Mouse (Mus musculus) kidney, postnatal 0 days (tissue): ENCODE measurements at regions not wholly inside any gene's neighbourhood (a gene's known extent, or its start where the extent isn't known, plus 50 kb on each side); places are given as distances from the start of the nearest gene placed in this dataset.

Experiments used
- ATAC-seq: fragments of 200-750 bp; cut with Nextera tagmentation; replicated peaks from 2 replicates; pipeline ENCODE4 v1.8.0; 2017; ENCODE audit warnings: low read depth, moderate number of reproducible peaks, moderate TSS enrichment, moderate library complexity; ENCODE audit not compliant: low FRiP score
- DNase-seq: peaks from one replicate; pipeline ENCODE4 v3.0.0-alpha.2; 2016; ENCODE audit warnings: low spot score
- H3K27ac ChIP-seq: fragments of 300-500 bp; sonication (generic); 2 replicates; pipeline ENCODE4 v1.5.1; 2014; ENCODE audit warnings: mild to moderate bottlenecking
- H3K27me3 ChIP-seq: fragments of 300-500 bp; sonication (generic); 2 replicates; pipeline ENCODE4 v1.6.1; 2014; ENCODE audit warnings: low read length, mixed read lengths; ENCODE audit not compliant: insufficient read depth
- H3K36me3 ChIP-seq: fragments of 300-500 bp; sonication (generic); 2 replicates; pipeline ENCODE4 v1.6.1; 2014; ENCODE audit warnings: low read length, mixed read lengths; ENCODE audit not compliant: insufficient read depth
- H3K4me1 ChIP-seq: fragments of 300-500 bp; sonication (generic); replicated peaks from 2 replicates; pipeline ENCODE4 v1.6.1; 2014; ENCODE audit warnings: antibody characterized with exemption, low read length, mixed read lengths; ENCODE audit not compliant: insufficient read depth
- H3K4me2 ChIP-seq: fragments of 300-500 bp; sonication (generic); 2 replicates; pipeline ENCODE4 v1.6.1; 2014; ENCODE audit warnings: mild to moderate bottlenecking, low read length, moderate library complexity, mixed read lengths
- H3K4me3 ChIP-seq: fragments of 300-500 bp; sonication (generic); replicated peaks from 2 replicates; pipeline ENCODE4 v1.5.1; 2014; ENCODE audit warnings: low read depth, low read length
- H3K9ac ChIP-seq: fragments of 300-500 bp; sonication (generic); 2 replicates; pipeline ENCODE4 v1.6.1; 2014; ENCODE audit warnings: low read depth, low read length
- H3K9me3 ChIP-seq: fragments of 300-500 bp; sonication (generic); replicated peaks from 2 replicates; pipeline ENCODE4 v1.6.1; 2016; ENCODE audit warnings: low read length, inconsistent platforms, mixed read lengths
- CTCF ChIP-seq: IDR thresholded peaks from 2 replicates; pipeline ENCODE4 v1.5.1; 2016; ENCODE audit warnings: antibody characterized with exemption, low read depth, mild to moderate bottlenecking, moderate library complexity
- WGBS: fragments of 180-500 bp; shearing (Covaris S2); extraction: QIAGEN DNeasy Blood & Tissue Kit; methylation state at CpG from one replicate; pipeline ENCODE4 v1.1.7; 2014; 5-methylcytosine and 5-hydroxymethylcytosine counted together

DNA sequence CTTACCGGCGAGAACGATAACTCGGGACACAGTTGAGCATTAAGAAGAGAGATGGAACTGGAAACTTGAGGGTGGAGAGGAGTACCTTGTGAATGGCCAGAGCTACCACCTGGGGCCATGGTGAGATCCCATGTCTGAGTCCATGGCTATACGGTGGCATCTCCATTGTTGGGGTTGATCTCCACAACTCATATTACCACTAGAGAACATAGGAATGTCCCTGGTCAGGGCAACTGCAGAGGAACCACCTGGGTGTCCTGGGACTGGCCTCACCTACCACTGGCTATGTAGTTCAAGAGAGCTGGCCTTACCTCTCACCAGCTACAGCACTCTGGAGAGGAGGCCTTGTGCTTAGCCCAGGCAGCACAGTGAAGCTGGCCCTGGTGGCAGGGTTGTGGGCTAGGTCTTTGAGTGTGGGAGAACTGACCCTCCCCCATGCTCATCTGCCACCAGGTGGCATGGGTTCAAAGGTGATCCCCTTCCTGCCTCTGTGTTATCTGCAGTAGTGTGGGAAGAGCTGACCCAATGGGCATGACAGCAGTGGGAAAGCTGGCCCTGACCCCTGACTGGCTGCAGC, 242.7 kb upstream of the Paip1 start:
- no peaks in the 10 kb centered on the region for H3K27me3 ChIP-seq
- H3K4me2 ChIP-seq: no peak overlapping the region
- H3K27ac ChIP-seq: no peak overlapping the region
- H3K9me3 ChIP-seq: no peaks in the 10 kb centered on the region
- H3K4me1 ChIP-seq: no peaks in the 10 kb centered on the region
- no peaks in the 10 kb centered on the region for H3K36me3 ChIP-seq
- DNase-seq (no peak), ATAC-seq (peak; percentile 36; the same call in 1 of the 2 replicates)
- 97% methylated on average over 5 of the region's 5 CpGs for WGBS
- TF ChIP-seq CTCF: no peak
- no peak overlapping the region for H3K4me3 ChIP-seq
- H3K9ac ChIP-seq: no peak overlapping the region

GRCm38 (mm10) chr13:119231556-119231955, 196.8 kb upstream of the Paip1 start:
- H3K27ac ChIP-seq: no peak overlapping the region

GRCm38 (mm10) chr13:119232100-119233029, 196.0 kb upstream of the Paip1 start:
- no peak overlapping the region for H3K27ac ChIP-seq
- no peak overlapping the region for H3K4me3 ChIP-seq
- no peak for TF ChIP-seq CTCF
- DNase-seq: no peak
- no peak overlapping the region for H3K9ac ChIP-seq
- no peaks in the 10 kb centered on the region for H3K9me3 ChIP-seq
- no peaks in the 10 kb centered on the region for H3K4me1 ChIP-seq
- WGBS: 67% methylated on average over 8 of the region's 8 CpGs
- H3K4me2 ChIP-seq: no peak overlapping the region
- no peak for ATAC-seq
- H3K36me3 ChIP-seq: no peaks in the 10 kb centered on the region
- no peaks in the 10 kb centered on the region for H3K27me3 ChIP-seq

More at GRCm38 (mm10) chr13:119231556-119231955, 196.8 kb upstream of the Paip1 start:
- H3K9ac ChIP-seq: no peak overlapping the region
- 82% methylated on average over 11 of the region's 11 CpGs for WGBS
- no peaks in the 10 kb centered on the region for H3K9me3 ChIP-seq
- H3K4me3 ChIP-seq: no peak overlapping the region
- no peaks in the 10 kb centered on the region for H3K36me3 ChIP-seq
- no peaks in the 10 kb centered on the region for H3K27me3 ChIP-seq
- DNase-seq (no peak), ATAC-seq (no peak)
- no peak for TF ChIP-seq CTCF
- H3K4me2 ChIP-seq: no peak overlapping the region
- no peaks in the 10 kb centered on the region for H3K4me1 ChIP-seq

- DNase-seq (no peak), ATAC-seq (no peak)
- 63% methylated on average over 4 of the region's 4 CpGs for WGBS
- Histone ChIP-seq H3K27me3 (no peaks in the 10 kb centered on the region), H3K27ac (no peak overlapping the region), H3K4me2 (no peak overlapping the region), H3K9me3 (no peaks in the 10 kb centered on the region), H3K4me1 (no peaks in the 10 kb centered on the region), H3K36me3 (no peaks in the 10 kb centered on the region), H3K9ac (no peak overlapping the region), H3K4me3 (no peak overlapping the region)
- no peak for TF ChIP-seq CTCF
Observed at GRCm38 (mm10) chr13:119233030-119233385, 195.4 kb upstream of the Paip1 start.

DNA sequence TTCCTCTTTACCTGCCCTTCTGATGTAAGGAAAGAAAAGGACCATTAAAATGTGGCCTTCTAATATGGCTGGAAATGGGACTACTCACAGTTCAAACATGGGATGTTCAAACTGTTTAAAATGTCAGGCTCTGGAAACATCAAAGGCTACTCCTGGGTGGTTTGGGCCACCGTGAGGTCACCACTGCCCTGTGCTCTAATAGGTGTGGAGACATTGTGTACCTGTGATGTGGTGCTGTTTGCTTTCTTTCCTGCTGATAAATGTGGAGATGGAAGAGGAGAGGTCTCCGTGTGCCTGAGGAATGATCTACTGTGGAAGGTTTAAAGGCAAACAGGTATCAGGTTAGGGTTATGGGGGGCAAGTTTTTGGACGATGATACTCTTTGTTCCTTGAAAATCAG, 194.5 kb upstream of the Paip1 start:
- ATAC-seq: no peak
- H3K27me3 ChIP-seq: no peaks in the 10 kb centered on the region
- WGBS: 45% methylated on average over 3 of the region's 3 CpGs
- TF ChIP-seq CTCF: no peak
- H3K36me3 ChIP-seq: no peaks in the 10 kb centered on the region
- no peak for DNase-seq
- no peaks in the 10 kb centered on the region for H3K4me1 ChIP-seq
- no peak overlapping the region for H3K4me3 ChIP-seq
- H3K27ac ChIP-seq: no peak overlapping the region
- H3K9me3 ChIP-seq: no peaks in the 10 kb centered on the region
- no peak overlapping the region for H3K4me2 ChIP-seq
- no peak overlapping the region for H3K9ac ChIP-seq

DNA sequence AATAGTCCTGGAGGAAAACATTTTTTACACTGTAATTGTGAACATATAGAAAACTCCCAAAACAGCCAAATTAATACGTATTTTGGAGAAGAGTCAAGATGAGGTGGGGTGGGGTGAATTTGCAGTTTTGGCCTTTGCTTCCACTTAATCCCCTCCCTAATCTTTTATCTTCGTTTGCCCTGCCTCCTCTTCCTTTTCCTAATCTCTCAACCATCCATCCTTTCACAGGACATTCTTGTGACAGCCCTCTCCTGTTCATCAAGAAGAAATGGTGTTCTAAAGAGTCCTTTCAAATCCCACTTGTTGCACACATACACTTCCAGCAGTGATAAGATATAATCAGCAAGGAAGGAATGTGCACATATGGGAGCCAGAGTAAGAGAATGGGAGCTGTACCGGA, 186.0 kb upstream of the Paip1 start:
- DNase-seq (no peak), ATAC-seq (no peak)
- 57% methylated on average over 3 of the region's 3 CpGs for WGBS
- H3K36me3 ChIP-seq: no peaks in the 10 kb centered on the region
- TF ChIP-seq CTCF: no peak
- H3K9me3 ChIP-seq: no peaks in the 10 kb centered on the region
- no peak overlapping the region for H3K4me2 ChIP-seq
- no peaks in the 10 kb centered on the region for H3K4me1 ChIP-seq
- no peaks in the 10 kb centered on the region for H3K27me3 ChIP-seq
- H3K4me3 ChIP-seq: no peak overlapping the region
- no peak overlapping the region for H3K9ac ChIP-seq
- no peak overlapping the region for H3K27ac ChIP-seq
